In genomic region chr17:27819011-27819410, GRCm38 (mm10) we compare ENCODE assay signal across 8 mouse cellular contexts. TPM values are rescaled to one million over a fixed set of nuclear protein-coding genes. Genes with fewer than 3 reads are reported as not detected.
DNase-seq lines count a peak whose midpoint lies in the region; ATAC-seq and TF ChIP-seq lines count a peak whose summit lies in the region.

No protein-coding gene starts in this region.

- H3K9ac ChIP-seq in limb, embryonic 15.5 days, result peak overlapping the region; percentile 90

- WGBS in limb, embryonic 15.5 days, result 15% methylated on average over 7 of the region's 7 CpGs

- no peaks in the 10 kb centered on the region for H3K27me3 ChIP-seq in erythroblast, embryonic 14.5 days (ENCODE audit: control insufficient read depth)
- H3K27me3 ChIP-seq in testis, adult 2 months (ENCODE audit: control insufficient read depth, insufficient read depth, low read length), result no peaks in the 10 kb centered on the region
- H3K27me3 ChIP-seq in limb, embryonic 15.5 days, result no peaks in the 10 kb centered on the region

- no peak for DNase-seq in testis, postnatal 10 days (ENCODE audit: low spot score)
- DNase-seq in frontal cortex, postnatal 10 days (ENCODE audit: low spot score in 2 of 2), result no peak
- DNase-seq in right cerebral cortex, adult 2 months (ENCODE audit: low spot score in 2 of 2), result no peak

- no peak for TF ChIP-seq POLR2A in testis, adult 2 months (IDR thresholded peaks at IDR 0.05; ENCODE audit: control insufficient read depth, low read depth, low read length)

- no peak for TF ChIP-seq CTCF in testis, adult 2 months (IDR thresholded peaks at IDR 0.05; ENCODE audit: control insufficient read depth, insufficient read depth, insufficient replicate concordance, low read depth, low read length)

- peak overlapping the region; percentile 74 for H3K4me2 ChIP-seq in limb, embryonic 15.5 days

- peaks cover 64% of the 10 kb centered on the region for H3K4me1 ChIP-seq in erythroblast, embryonic 14.5 days (ENCODE audit: control insufficient read depth)
- peaks cover 13% of the 10 kb centered on the region for H3K4me1 ChIP-seq in testis, adult 2 months (ENCODE audit: control insufficient read depth, insufficient read depth, low read length)
- peaks cover 25% of the 10 kb centered on the region for H3K4me1 ChIP-seq in limb, embryonic 15.5 days

- ATAC-seq in erythroblast, adult 5-6 weeks (replicated peaks; ENCODE audit: low FRiP score, poor library complexity, severe bottlenecking), result no peak
- ATAC-seq in limb, embryonic 15.5 days (ENCODE audit: insufficient number of reproducible peaks, low FRiP score, low TSS enrichment, low read depth), result no peak
- ATAC-seq in frontal cortex, adult (ENCODE audit: low TSS enrichment), result no peak

- H3K36me3 ChIP-seq in erythroblast, embryonic 14.5 days (ENCODE audit: control insufficient read depth), result peaks cover 18% of the 10 kb centered on the region
- no peaks in the 10 kb centered on the region for H3K36me3 ChIP-seq in testis, adult 2 months (ENCODE audit: control insufficient read depth, insufficient read depth, low read length)
- no peaks in the 10 kb centered on the region for H3K36me3 ChIP-seq in limb, embryonic 15.5 days

- no peaks in the 10 kb centered on the region for H3K9me3 ChIP-seq in erythroblast, embryonic 14.5 days (ENCODE audit: control insufficient read depth, low read length)
- H3K9me3 ChIP-seq in limb, embryonic 15.5 days, result no peaks in the 10 kb centered on the region

- peak overlapping the region; percentile 89 for H3K27ac ChIP-seq in testis, adult 2 months (ENCODE audit: control insufficient read depth, insufficient read depth, low read depth, low read length)
- peak overlapping the region; percentile 90 for H3K27ac ChIP-seq in limb, embryonic 15.5 days

- peak overlapping the region; percentile 100 for H3K4me3 ChIP-seq in erythroblast, embryonic 14.5 days (replicated peaks)
- H3K4me3 ChIP-seq in testis, adult 2 months (ENCODE audit: control insufficient read depth, low read depth, low read length), result peak overlapping the region; percentile 94
- H3K4me3 ChIP-seq in limb, embryonic 15.5 days, result peak overlapping the region; percentile 92

RNA-seq across cellular contexts. Expression of gene D17Wsu92e, which starts 1.4 kb away (rescaled TPM):
- polyA plus RNA-seq in erythroblast, embryonic 14.5 days (2012), result 10.7 and 13.7 TPM in 2 replicates
- 63.8 and 80.7 TPM in 2 replicates for total RNA-seq in erythroblast, adult 5-6 weeks (2015; ENCODE audit: low replicate concordance)
- 193 and 216 TPM in 2 replicates for total RNA-seq in erythroblast, adult 5-6 weeks (2017; ENCODE audit: low replicate concordance)
- polyA plus RNA-seq in testis, adult 2 months (2012; rRNA removed), result 109 and 111 TPM in 2 replicates
- 16.4 and 17.0 TPM in 2 replicates for polyA plus RNA-seq in limb, embryonic 15.5 days (2015; fragmentation: Nextera tagmentation; extraction: Ambion mirVana)

RNA-seq across cellular contexts. Expression of gene Snrpc, which starts 18.9 kb away (rescaled TPM):
- 50.6 and 57.6 TPM in 2 replicates for polyA plus RNA-seq in erythroblast, embryonic 14.5 days (2012)
- total RNA-seq in erythroblast, adult 5-6 weeks (2015; ENCODE audit: low replicate concordance), result 20.6 and 60.0 TPM in 2 replicates
- 43.8 and 51.5 TPM in 2 replicates for total RNA-seq in erythroblast, adult 5-6 weeks (2017; ENCODE audit: low replicate concordance)
- polyA plus RNA-seq in testis, adult 2 months (2012; rRNA removed), result 173 and 198 TPM in 2 replicates
- 270 and 277 TPM in 2 replicates for polyA plus RNA-seq in limb, embryonic 15.5 days (2015; fragmentation: Nextera tagmentation; extraction: Ambion mirVana)

RNA-seq across cellular contexts. Expression of gene Uhrf1bp1, which starts 37.2 kb away (rescaled TPM):
- 0.19 and 0.25 TPM in 2 replicates for polyA plus RNA-seq in erythroblast, embryonic 14.5 days (2012)
- total RNA-seq in erythroblast, adult 5-6 weeks (2015; ENCODE audit: low replicate concordance), result 3.3 and 4.4 TPM in 2 replicates
- total RNA-seq in erythroblast, adult 5-6 weeks (2017; ENCODE audit: low replicate concordance), result 4.3 and 5.4 TPM in 2 replicates
- polyA plus RNA-seq in testis, adult 2 months (2012; rRNA removed), result 16.7 and 17.0 TPM in 2 replicates
- polyA plus RNA-seq in limb, embryonic 15.5 days (2015; fragmentation: Nextera tagmentation; extraction: Ambion mirVana), result 4.5 and 5.7 TPM in 2 replicates
